Mouse (Mus musculus) liver, embryonic 15.5 days (tissue): ENCODE measurements around the gene Kif1bp. TPM values are rescaled to one million over a fixed set of nuclear protein-coding genes. Genes with fewer than 3 reads are reported as not detected.
"Not testable (repeated sequence)": the region's sequence is repeated elsewhere in the genome, so short reads cannot be mapped to it uniquely, and the experiment has no call there.

Experiments used
- ATAC-seq: fragments of 200-750 bp; cut with Nextera tagmentation; 2 replicates; pipeline ENCODE4 v1.8.0; 2017; ENCODE audit warnings: moderate number of reproducible peaks, mild to moderate bottlenecking, moderate library complexity; ENCODE audit not compliant: insufficient read depth
- H3K27ac ChIP-seq: fragments of 300-500 bp; sonication (generic); replicated peaks from 2 replicates; pipeline ENCODE4 v1.5.1; 2015; ENCODE audit warnings: mild to moderate bottlenecking, inconsistent platforms
- H3K27me3 ChIP-seq: fragments of 300-500 bp; sonication (generic); 2 replicates; pipeline ENCODE4 v1.6.1; 2015; ENCODE audit warnings: mild to moderate bottlenecking, inconsistent platforms
- H3K36me3 ChIP-seq: fragments of 300-500 bp; sonication (generic); replicated peaks from 2 replicates; pipeline ENCODE4 v1.6.1; 2015; ENCODE audit warnings: moderate library complexity, mild to moderate bottlenecking, inconsistent platforms
- H3K4me1 ChIP-seq: fragments of 300-500 bp; sonication (generic); replicated peaks from 2 replicates; pipeline ENCODE4 v1.6.1; 2015; ENCODE audit warnings: inconsistent platforms
- H3K4me2 ChIP-seq: fragments of 300-500 bp; sonication (generic); 2 replicates; pipeline ENCODE4 v1.6.1; 2015; ENCODE audit warnings: moderate library complexity, mild to moderate bottlenecking, inconsistent platforms
- H3K4me3 ChIP-seq: fragments of 300-500 bp; sonication (generic); replicated peaks from 2 replicates; pipeline ENCODE4 v1.5.1; 2015; ENCODE audit warnings: mild to moderate bottlenecking, inconsistent platforms
- H3K9ac ChIP-seq: fragments of 300-500 bp; sonication (generic); 2 replicates; pipeline ENCODE4 v1.6.1; 2015; ENCODE audit warnings: moderate library complexity, mild to moderate bottlenecking, inconsistent platforms
- H3K9me3 ChIP-seq: fragments of 300-500 bp; sonication (generic); replicated peaks from 2 replicates; pipeline ENCODE4 v1.6.1; 2016; ENCODE audit warnings: inconsistent platforms
- whole genome bisulfite sequencing: fragments of 180-500 bp; shearing (Covaris S2); methylation state at CpG from one replicate; pipeline ENCODE4 v1.1.7; 2015; ENCODE audit warnings: mixed read lengths; ENCODE audit not compliant: insufficient replicate concordance; 5-methylcytosine and 5-hydroxymethylcytosine counted together
- polyA plus RNA-seq: library from polyadenylated mRNA; unstranded; fragments of >200 nt; fragmentation: Nextera tagmentation; extraction: Ambion mirVana; gene quantifications from 2 replicates; pipeline ENCODE4 v1.2.1, GENCODE M21; 2015

Gene Kif1bp
- polyA plus RNA-seq, 1 experiment from 2014 or later = 11.1 TPM

DNA sequence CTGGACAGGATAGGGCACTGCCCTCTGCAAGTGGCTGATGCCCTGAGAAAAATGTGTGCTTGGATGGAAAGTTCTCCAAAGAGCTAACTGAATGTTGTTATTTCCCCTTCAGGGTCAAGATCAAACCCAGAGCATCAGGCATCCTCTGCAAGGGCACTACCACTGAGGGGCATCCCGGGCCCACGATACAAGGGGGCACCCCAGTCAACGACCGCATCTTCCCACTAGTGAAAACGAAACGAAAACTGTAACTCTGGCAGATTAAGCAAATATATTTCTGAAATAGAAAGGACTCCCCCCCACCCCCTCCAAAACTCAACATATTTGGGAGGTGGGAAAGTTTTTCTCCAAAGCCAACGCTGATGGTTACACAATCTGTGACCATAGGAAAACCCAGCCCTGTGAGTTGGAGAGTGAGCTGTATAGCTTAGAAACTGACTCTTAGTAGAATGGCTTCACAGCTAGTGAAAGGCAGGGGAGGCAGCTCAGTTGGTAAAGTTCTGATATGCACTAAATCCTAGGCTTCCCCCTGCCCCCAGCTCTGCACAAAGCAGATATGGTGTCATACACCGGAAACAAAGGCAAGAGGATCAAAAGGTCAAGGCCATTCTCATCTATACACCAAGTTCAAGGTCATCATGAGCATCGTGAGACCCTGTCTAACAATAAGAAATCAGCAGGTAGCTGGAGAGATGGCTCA lies 77.2 kb downstream of the Kif1bp start:
- Histone ChIP-seq H3K36me3 (no peaks in the 10 kb centered on the region), H3K27ac (peak overlapping the region; percentile 35), H3K27me3 (no peaks in the 10 kb centered on the region), H3K9ac (no peak overlapping the region), H3K4me2 (peak overlapping the region; percentile 29), H3K9me3 (no peaks in the 10 kb centered on the region), H3K4me3 (no peak overlapping the region), H3K4me1 (peaks cover 58% of the 10 kb centered on the region)
- no peak for ATAC-seq
- 60% methylated on average over 9 of the region's 9 CpGs for WGBS

DNA sequence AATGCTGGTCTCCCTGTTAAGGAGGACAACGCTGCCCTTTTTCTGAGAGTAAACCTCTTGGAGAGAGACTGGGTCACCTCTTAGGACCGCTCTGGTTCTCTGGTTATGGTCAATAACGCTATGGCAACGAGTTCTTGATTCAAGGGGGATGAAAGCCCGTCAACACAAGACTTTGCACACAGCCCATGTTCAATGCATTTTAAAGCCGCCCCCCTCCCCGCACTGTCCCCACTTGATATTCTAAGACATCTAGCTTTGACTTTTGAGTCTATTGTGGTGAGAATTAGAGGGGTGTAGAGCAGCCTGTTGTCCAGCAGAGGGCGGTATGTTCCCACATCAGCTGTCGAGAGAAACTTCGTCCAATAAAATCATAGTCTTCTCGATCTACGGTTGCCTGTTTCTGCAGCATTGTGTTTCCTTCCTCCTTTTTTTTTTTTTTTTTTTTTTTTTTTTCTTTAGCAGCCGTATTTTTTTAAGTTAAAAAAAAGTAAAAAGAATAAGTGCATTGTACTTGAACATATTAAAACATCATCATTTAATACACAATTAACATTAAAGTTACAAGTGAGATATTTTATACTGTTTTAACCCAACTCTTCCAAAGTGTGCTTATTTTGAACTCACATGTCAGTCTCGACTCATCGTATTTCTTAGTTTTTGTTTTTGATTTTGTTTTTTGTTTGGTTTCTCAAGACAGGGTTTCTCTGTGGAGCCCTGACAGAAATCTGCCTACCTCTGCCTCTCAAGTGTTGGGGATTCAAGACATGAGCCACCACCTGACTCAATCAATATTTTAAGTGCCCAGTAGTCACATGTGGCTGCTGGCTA lies 78.0 kb downstream of the Kif1bp start:
- Histone ChIP-seq H3K4me3 (no peak overlapping the region), H3K4me2 (peak overlapping the region; percentile 29), H3K27me3 (no peaks in the 10 kb centered on the region), H3K4me1 (peaks cover 50% of the 10 kb centered on the region), H3K36me3 (no peaks in the 10 kb centered on the region), H3K9me3 (no peaks in the 10 kb centered on the region), H3K27ac (peak overlapping the region; percentile 35; the same call in 1 of the 2 replicates), H3K9ac (no peak overlapping the region)
- ATAC-seq = no peak
- WGBS = 22% methylated on average over 15 of the region's 15 CpGs

DNA sequence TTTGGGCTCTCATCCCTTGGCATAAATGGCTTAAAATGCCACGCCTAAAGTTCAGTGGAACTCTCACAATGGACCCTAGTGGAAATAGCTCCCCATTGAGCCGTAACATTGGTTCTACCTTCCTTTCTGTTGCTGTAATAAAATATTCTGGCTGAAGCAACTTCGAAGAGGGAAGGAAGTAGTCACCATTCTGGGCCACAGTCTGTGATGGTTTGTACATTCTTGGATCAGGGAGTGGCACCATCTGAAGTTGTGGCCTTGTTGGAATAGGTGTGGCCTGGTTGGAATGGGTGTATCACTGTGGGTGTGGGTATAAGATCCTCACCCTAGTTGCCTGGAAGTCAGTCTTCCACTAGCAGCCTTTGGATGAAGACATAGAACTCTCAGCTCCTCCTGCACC lies 86.6 kb downstream of the Kif1bp start:
- not testable (repeated sequence) for H3K9ac ChIP-seq, H3K9me3 ChIP-seq, H3K4me2 ChIP-seq, H3K27me3 ChIP-seq, H3K27ac ChIP-seq, H3K4me3 ChIP-seq, ATAC-seq, H3K36me3 ChIP-seq
- peaks cover 29% of the 10 kb centered on the region for H3K4me1 ChIP-seq
- 70% methylated on average over 3 of the region's 3 CpGs for WGBS

Other genes with a start within 250 kb of the Kif1bp start
- 85.1 and 99.9 TPM in 2 replicates for gene Hk1, start 198.5 kb downstream of the Kif1bp start, polyA plus RNA-seq
- gene Hkdc1, start 156.0 kb downstream of the Kif1bp start, polyA plus RNA-seq = 6.8 and 9.8 TPM in 2 replicates
- gene 4930507D05Rik, start 129.0 kb downstream of the Kif1bp start, polyA plus RNA-seq = 0.20 TPM in 1 of 2 replicates, not detected in the other
- 12.6 and 14.3 TPM in 2 replicates for gene Supv3l1, start 128.7 kb downstream of the Kif1bp start, polyA plus RNA-seq
- 39.5 and 42.9 TPM in 2 replicates for gene Vps26a, start 91.7 kb downstream of the Kif1bp start, polyA plus RNA-seq
- gene Srgn, start 51.0 kb downstream of the Kif1bp start, polyA plus RNA-seq = 57.9 and 79.6 TPM in 2 replicates
- gene Ddx21, start 23.8 kb upstream of the Kif1bp start, polyA plus RNA-seq = 10.7 and 11.8 TPM in 2 replicates
- 35.2 and 35.9 TPM in 2 replicates for gene Ddx50, start 72.8 kb upstream of the Kif1bp start, polyA plus RNA-seq
- gene Stox1, start 147.7 kb upstream of the Kif1bp start, polyA plus RNA-seq = 0.12 and 0.21 TPM in 2 replicates
- 46.4 and 50.6 TPM in 2 replicates for gene Ccar1, start 213.8 kb upstream of the Kif1bp start, polyA plus RNA-seq